Mouse (Mus musculus) CH12.LX (cell line): ENCODE data around the gene Amigo1.

Source experiments
- CTCF ChIP-seq, 2 experiments: IDR thresholded peaks in 1 of 2; conservative IDR thresholded peaks in 1 of 2; 2 replicates each; pipeline ENCODE4 v1.5.1; 2011 to 2012; ENCODE audit warnings: low read depth in 2 of 2, low read length in 2 of 2, improper control_type of control experiment in 1 of 2, inconsistent platforms in 1 of 2, mild to moderate bottlenecking in 1 of 2, moderate library complexity in 1 of 2
- E2F4 ChIP-seq: IDR thresholded peaks from 2 replicates; pipeline ENCODE4 v1.6.1; 2011; ENCODE audit warnings: low read depth, low read length, improper control_type of control experiment; ENCODE audit not compliant: insufficient replicate concordance
- EP300 ChIP-seq: IDR thresholded peaks from 2 replicates; pipeline ENCODE4 v1.6.1; 2011; ENCODE audit warnings: low read length, improper control_type of control experiment
- GABPA ChIP-seq: IDR thresholded peaks from 2 replicates; pipeline ENCODE4 v1.6.1; 2012; ENCODE audit warnings: low read depth, low read length, improper control_type of control experiment, inconsistent platforms; ENCODE audit not compliant: insufficient replicate concordance
- HCFC1 ChIP-seq: IDR thresholded peaks from 2 replicates; pipeline ENCODE4 v1.6.1; 2012; ENCODE audit warnings: low read depth, mild to moderate bottlenecking, inconsistent platforms, low read length, improper control_type of control experiment
- MAFK ChIP-seq: IDR thresholded peaks from 2 replicates; pipeline ENCODE4 v1.6.1; 2011; ENCODE audit warnings: low read length, improper control_type of control experiment; ENCODE audit not compliant: insufficient replicate concordance
- MAX ChIP-seq: IDR thresholded peaks from 2 replicates; pipeline ENCODE4 v1.6.1; 2011; ENCODE audit warnings: low read length, improper control_type of control experiment
- NELFE ChIP-seq: IDR thresholded peaks from 2 replicates; pipeline ENCODE4 v1.6.1; 2011; ENCODE audit warnings: low read depth, low read length, improper control_type of control experiment
- POLR2A ChIP-seq: IDR thresholded peaks from 2 replicates; pipeline ENCODE4 v1.6.1; 2011; ENCODE audit warnings: low read depth, mild to moderate bottlenecking, improper control_type of control experiment, low read length
- POLR2AphosphoS2 ChIP-seq: IDR thresholded peaks from 2 replicates; pipeline ENCODE4 v1.6.1; 2011; ENCODE audit warnings: low read depth, low read length, improper control_type of control experiment
- UBTF ChIP-seq: IDR thresholded peaks from 2 replicates; pipeline ENCODE4 v1.6.1; 2012; ENCODE audit warnings: low read depth, mild to moderate bottlenecking, inconsistent platforms, low read length, improper control_type of control experiment, moderate library complexity
- ZC3H11A ChIP-seq: IDR thresholded peaks from 2 replicates; pipeline ENCODE4 v1.6.1; 2012; ENCODE audit warnings: low read depth, mild to moderate bottlenecking, inconsistent platforms, low read length, improper control_type of control experiment

- TF ChIP-seq NELFE (0 out of 2 replicates have a peak, but pooled peaks have one; percentile 43), CTCF (conservative IDR thresholded peaks at IDR 0.05 in 1 of 2, IDR thresholded peaks at IDR 0.05 in 1 of 2; ENCODE audit: low read depth in 2 of 2, low read length in 2 of 2) (peak; percentile 89 to 96), E2F4 (no peak), MAFK (no peak), POLR2A (no peak), GABPA (no peak), ZC3H11A (peak; percentile 58), UBTF (no peak), HCFC1 (no peak), POLR2AphosphoS2 (no peak), MAX (0 out of 2 replicates have a peak, but pooled peaks have one; percentile 26), EP300 (no peak)
These were observed 21.3 kb upstream of the Amigo1 start for GRCm38 (mm10) chr3:108164807-108165206.
